Mouse (Mus musculus) forebrain, embryonic 10.5 days (tissue): ENCODE measurements around the gene Zfp711. TPM values are rescaled to one million over a fixed set of nuclear protein-coding genes. Genes with fewer than 3 reads are reported as not detected.

Experiments
- DNase-seq: peaks from one replicate; pipeline ENCODE4 v3.0.0-alpha.2; 2017; ENCODE audit warnings: low spot score; ENCODE audit errors: extremely low spot score
- H3K27ac ChIP-seq: fragments of 300-500 bp; sonication (generic); 2 replicates; pipeline ENCODE4 v1.5.1; 2016; ENCODE audit warnings: mild to moderate bottlenecking
- H3K27me3 ChIP-seq: fragments of 300-500 bp; sonication (generic); 2 replicates; pipeline ENCODE4 v1.6.1; 2016; ENCODE audit warnings: mild to moderate bottlenecking; ENCODE audit not compliant: poor library complexity, severe bottlenecking
- H3K36me3 ChIP-seq: fragments of 300-500 bp; sonication (generic); replicated peaks from 2 replicates; pipeline ENCODE4 v1.6.1; 2016; ENCODE audit warnings: mild to moderate bottlenecking, moderate library complexity
- H3K4me1 ChIP-seq: fragments of 300-500 bp; sonication (generic); 2 replicates; pipeline ENCODE4 v1.6.1; 2016
- H3K4me3 ChIP-seq: fragments of 300-500 bp; sonication (generic); 2 replicates; pipeline ENCODE4 v1.5.1; 2016; ENCODE audit warnings: mild to moderate bottlenecking, moderate library complexity
- H3K9me3 ChIP-seq: fragments of 300-500 bp; sonication (generic); 2 replicates; pipeline ENCODE4 v1.6.1; 2016; ENCODE audit warnings: mild to moderate bottlenecking, moderate library complexity
- WGBS: fragments of 180-500 bp; shearing (Covaris S2); methylation state at CpG from one replicate; pipeline ENCODE4 v1.1.7; 2016; 5-methylcytosine and 5-hydroxymethylcytosine counted together
- polyA plus RNA-seq: library from polyadenylated mRNA; unstranded; fragments of >200 nt; fragmentation: Nextera tagmentation; extraction: Ambion mirVana; gene quantifications from 2 replicates; pipeline ENCODE4 v1.2.1, GENCODE M21; 2016

The Zfp711 gene
- 15.5 and 16.7 TPM in 2 replicates for polyA plus RNA-seq

DNA sequence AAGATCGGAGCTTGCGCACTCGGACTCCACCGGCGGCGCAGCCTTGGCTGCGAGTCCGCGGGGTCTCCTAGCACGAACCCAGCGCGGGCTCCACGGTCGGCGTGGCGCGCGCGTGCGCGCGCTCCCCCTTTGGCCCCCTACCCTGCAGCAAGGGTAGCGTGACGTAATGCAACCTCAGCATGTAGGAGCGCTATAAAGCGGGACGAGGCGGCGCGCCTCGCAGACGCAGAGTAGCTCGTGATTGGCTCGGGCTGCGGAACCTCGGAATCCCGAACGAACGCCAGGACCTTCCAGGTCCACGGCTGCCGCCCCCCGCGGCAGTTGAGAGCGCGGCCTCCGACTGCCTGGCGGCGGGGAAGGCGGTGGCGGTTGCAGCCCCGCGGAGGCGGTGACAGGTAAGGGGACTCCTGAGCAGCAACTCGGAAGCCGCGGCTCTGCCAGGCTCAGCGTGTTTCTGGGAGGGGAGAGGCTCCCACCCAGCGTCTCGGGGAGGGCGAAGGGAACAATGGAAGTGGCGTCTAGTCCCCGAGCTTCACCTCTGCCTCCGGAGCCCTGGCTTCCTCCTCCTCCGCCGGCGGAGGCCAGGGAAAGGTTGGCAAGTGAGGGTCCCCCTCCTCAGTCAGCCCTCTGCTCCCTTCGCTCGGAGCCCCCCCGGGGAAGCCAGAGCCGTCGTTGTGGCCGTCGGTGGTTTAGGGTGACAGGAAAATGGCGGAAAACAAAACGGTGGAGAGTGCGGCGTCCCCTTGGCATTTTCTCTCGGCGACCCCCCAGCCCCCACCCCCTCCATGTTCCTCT, at the start of gene Zfp711:
Gene Zfp711, plus strand, starts transcription at position 16 of the 795 bp plus-strand sequence.
- Histone ChIP-seq H3K4me1 (no peaks in the 10 kb centered on the region), H3K36me3 (no peaks in the 10 kb centered on the region), H3K4me3 (peak within 1 kb of the TSS; percentile 69), H3K9me3 (no peaks in the 10 kb centered on the region; the same call in 1 of the 2 replicates), H3K27me3 (no peaks in the 10 kb centered on the region), H3K27ac (peak within 1 kb of the TSS; percentile 89)
- DNase-seq: peak; percentile 78
- WGBS: 16% methylated on average over 73 of the region's 79 CpGs

GRCm38 (mm10) chrX:112567716-112568115, 32.6 kb upstream of the Zfp711 start:
- Histone ChIP-seq H3K27me3 (no peaks in the 10 kb centered on the region), H3K9me3 (no peaks in the 10 kb centered on the region), H3K36me3 (no peaks in the 10 kb centered on the region), H3K4me3 (no peak overlapping the region), H3K27ac (no peak overlapping the region), H3K4me1 (no peaks in the 10 kb centered on the region)
- 94% methylated on average over 2 of the region's 2 CpGs for WGBS
- no peak for DNase-seq

- H3K4me1 ChIP-seq: no peaks in the 10 kb centered on the region
- H3K27me3 ChIP-seq: no peaks in the 10 kb centered on the region
- H3K4me3 ChIP-seq: peak overlapping the region; percentile 69
- no peaks in the 10 kb centered on the region for H3K36me3 ChIP-seq
- H3K27ac ChIP-seq: peak overlapping the region; percentile 89
- DNase-seq: peak; percentile 21
- H3K9me3 ChIP-seq: no peaks in the 10 kb centered on the region; the same call in 1 of the 2 replicates
- 11% methylated on average over 54 of the region's 81 CpGs for WGBS
Measured at GRCm38 (mm10) chrX:112601306-112602120, 1.2 kb downstream of the Zfp711 start.

DNA sequence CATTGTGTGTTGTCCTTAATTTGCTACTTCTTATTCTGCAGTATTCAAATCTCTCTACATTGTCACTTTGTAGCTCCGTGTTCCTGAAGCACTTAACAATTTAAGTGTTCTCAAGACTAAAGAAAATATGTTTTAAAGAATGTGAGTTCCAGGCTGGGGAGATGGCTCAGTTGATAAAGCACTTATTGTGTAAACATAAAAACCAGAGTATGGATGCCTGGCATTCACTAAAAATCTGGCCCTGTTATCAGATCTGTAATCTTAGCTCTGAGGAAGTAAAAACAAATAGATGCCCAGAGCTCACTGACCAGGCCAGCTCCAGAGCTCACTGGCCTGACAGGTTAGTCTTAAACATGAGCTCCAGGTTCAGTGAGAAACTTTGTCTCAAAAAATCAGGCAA, 75.2 kb downstream of the Zfp711 start:
- WGBS: 78% methylated on average over 1 of the region's 1 CpGs
- no peaks in the 10 kb centered on the region for H3K4me1 ChIP-seq
- no peaks in the 10 kb centered on the region for H3K36me3 ChIP-seq

GRCm38 (mm10) chrX:112680605-112681004, 80.3 kb downstream of the Zfp711 start:
- DNase-seq: no peak
- Histone ChIP-seq H3K36me3 (no peaks in the 10 kb centered on the region), H3K9me3 (no peaks in the 10 kb centered on the region), H3K4me1 (no peaks in the 10 kb centered on the region), H3K27me3 (no peaks in the 10 kb centered on the region), H3K4me3 (no peak overlapping the region), H3K27ac (no peak overlapping the region)
- WGBS: 88% methylated on average over 5 of the region's 5 CpGs

More for the DNA sequence above, 75.2 kb downstream of the Zfp711 start:
- Histone ChIP-seq H3K27ac (no peak overlapping the region), H3K4me3 (no peak overlapping the region), H3K9me3 (no peaks in the 10 kb centered on the region), H3K27me3 (no peaks in the 10 kb centered on the region)
- DNase-seq: no peak

Other genes with a start within 250 kb of the Zfp711 start
- gene Satl1, start 193.7 kb upstream of the Zfp711 start, polyA plus RNA-seq: not detected in 2 replicates
- gene 2010106E10Rik, start 105.3 kb upstream of the Zfp711 start, polyA plus RNA-seq: 0.11 TPM in 1 of 2 replicates, not detected in the other
- 0.10 TPM in 2 replicates for gene Pof1b, start 98.1 kb downstream of the Zfp711 start, polyA plus RNA-seq